Mouse (Mus musculus) stomach, embryonic 14.5 days (tissue): ENCODE measurements around the gene Iffo1. TPM values are rescaled to one million over a fixed set of nuclear protein-coding genes. Genes with fewer than 3 reads are reported as not detected.

ENCODE experiments used
- ATAC-seq: fragments of 200-750 bp; cut with Nextera tagmentation; 2 replicates; pipeline ENCODE4 v1.8.0; 2017; ENCODE audit warnings: low read depth, moderate TSS enrichment; ENCODE audit not compliant: insufficient number of reproducible peaks, insufficient read depth, low FRiP score
- H3K27ac ChIP-seq: fragments of 300-500 bp; sonication (generic); 2 replicates; pipeline ENCODE4 v1.5.1; 2014; ENCODE audit warnings: mild to moderate bottlenecking, low read length, moderate library complexity, mixed read lengths
- H3K27me3 ChIP-seq: fragments of 300-500 bp; sonication (generic); 2 replicates; pipeline ENCODE4 v1.6.1; 2014; ENCODE audit warnings: low read length, control low read depth, mixed read lengths; ENCODE audit not compliant: control insufficient read depth, insufficient read depth
- H3K36me3 ChIP-seq: fragments of 300-500 bp; sonication (generic); 2 replicates; pipeline ENCODE4 v1.6.1; 2014; ENCODE audit warnings: mild to moderate bottlenecking, control low read depth, low read length, moderate library complexity, mixed read lengths; ENCODE audit not compliant: control insufficient read depth, insufficient read depth
- H3K4me1 ChIP-seq: fragments of 300-500 bp; sonication (generic); 2 replicates; pipeline ENCODE4 v1.6.1; 2014; ENCODE audit warnings: low read length, control low read depth, mixed read lengths; ENCODE audit not compliant: control insufficient read depth, insufficient read depth
- H3K4me2 ChIP-seq: fragments of 300-500 bp; sonication (generic); replicated peaks from 2 replicates; pipeline ENCODE4 v1.6.1; 2014; ENCODE audit warnings: low read depth, low read length, control low read depth
- H3K4me3 ChIP-seq: fragments of 300-500 bp; sonication (generic); 2 replicates; pipeline ENCODE4 v1.5.1; 2014; ENCODE audit warnings: low read depth, low read length, control low read depth
- H3K9ac ChIP-seq: fragments of 300-500 bp; sonication (generic); replicated peaks from 2 replicates; pipeline ENCODE4 v1.6.1; 2014; ENCODE audit warnings: low read depth, mild to moderate bottlenecking, control low read depth, low read length, moderate library complexity, mixed read lengths
- H3K9me3 ChIP-seq: fragments of 300-500 bp; sonication (generic); 2 replicates; pipeline ENCODE4 v1.6.1; 2016; ENCODE audit warnings: low read depth, low read length, control low read depth; ENCODE audit not compliant: control insufficient read depth
- WGBS: fragments of 180-500 bp; shearing (Covaris S2); extraction: QIAGEN DNeasy Blood & Tissue Kit; methylation state at CpG from one replicate; pipeline ENCODE4 v1.1.7; 2014; 5-methylcytosine and 5-hydroxymethylcytosine counted together
- polyA plus RNA-seq: library from polyadenylated mRNA; unstranded; fragments of >200 nt; fragmentation: Nextera tagmentation; extraction: Ambion mirVana; gene quantifications from 2 replicates; pipeline ENCODE4 v1.2.1, GENCODE M21; 2014

The Iffo1 gene
- polyA plus RNA-seq, 1 experiment from 2014 or later: 7.4 TPM

- Histone ChIP-seq H3K27me3 (no peaks in the 10 kb centered on the region), H3K4me2 (peak overlapping the region; percentile 55), H3K27ac (peak overlapping the region; percentile 96), H3K4me1 (peaks cover 3% of the 10 kb centered on the region; the same call in 1 of the 2 replicates), H3K36me3 (peaks cover 53% of the 10 kb centered on the region), H3K9ac (peak overlapping the region; percentile 56), H3K9me3 (no peaks in the 10 kb centered on the region), H3K4me3 (peak overlapping the region; percentile 55)
- ATAC-seq: no peak
Observed at GRCm38 (mm10) chr6:125190816-125191215, 45.8 kb downstream of the Iffo1 start.

GRCm38 (mm10) chr6:125191332-125192015 lies 46.4 kb downstream of the Iffo1 start, which contains the start of the genes Ncapd2 and Mrpl51:
Ncapd2 (minus strand) TSS chr6:125191701.
Mrpl51 (plus strand) TSS chr6:125191801.
- no peaks in the 10 kb centered on the region for H3K9me3 ChIP-seq
- peak; percentile 98 for ATAC-seq

GRCm38 (mm10) chr6:125192016-125192714 lies 47.1 kb downstream of the Iffo1 start:
- ATAC-seq: peak; percentile 92
- H3K27ac ChIP-seq: peak overlapping the region; percentile 96
- peak overlapping the region; percentile 55 for H3K4me3 ChIP-seq
- H3K9me3 ChIP-seq: no peaks in the 10 kb centered on the region
- WGBS: under 1% methylated on average over 34 of the region's 34 CpGs
- H3K27me3 ChIP-seq: no peaks in the 10 kb centered on the region
- H3K36me3 ChIP-seq: peaks cover 39% of the 10 kb centered on the region
- H3K4me2 ChIP-seq: peak overlapping the region; percentile 94
- peaks cover 3% of the 10 kb centered on the region; the same call in 1 of the 2 replicates for H3K4me1 ChIP-seq
- peak overlapping the region; percentile 69 for H3K9ac ChIP-seq

More at GRCm38 (mm10) chr6:125191332-125192015, 46.4 kb downstream of the Iffo1 start, which contains the start of the genes Ncapd2 and Mrpl51:
- peak within 1 kb of the TSS; percentile 69 for H3K9ac ChIP-seq
- under 1% methylated on average over 54 of the region's 54 CpGs for WGBS
- peak within 1 kb of the TSS; percentile 96 for H3K27ac ChIP-seq
- H3K4me3 ChIP-seq: peak within 1 kb of the TSS; percentile 55
- peaks cover 46% of the 10 kb centered on the region for H3K36me3 ChIP-seq
- peak within 1 kb of the TSS; percentile 94 for H3K4me2 ChIP-seq
- peaks cover 3% of the 10 kb centered on the region; the same call in 1 of the 2 replicates for H3K4me1 ChIP-seq
- H3K27me3 ChIP-seq: no peaks in the 10 kb centered on the region

- 37% methylated on average over 5 of the region's 5 CpGs for WGBS
- H3K4me2 ChIP-seq: peak overlapping the region; percentile 94
- no peak for ATAC-seq
- peaks cover 32% of the 10 kb centered on the region for H3K36me3 ChIP-seq
- H3K4me3 ChIP-seq: peak overlapping the region; percentile 55
- H3K4me1 ChIP-seq: peaks cover 3% of the 10 kb centered on the region; the same call in 1 of the 2 replicates
- H3K27me3 ChIP-seq: no peaks in the 10 kb centered on the region
- H3K9me3 ChIP-seq: no peaks in the 10 kb centered on the region
- peak overlapping the region; percentile 69 for H3K9ac ChIP-seq
- H3K27ac ChIP-seq: peak overlapping the region; percentile 96
Observed at GRCm38 (mm10) chr6:125192841-125193240, 47.8 kb downstream of the Iffo1 start.

- no peak for ATAC-seq
- 55% methylated on average over 7 of the region's 7 CpGs for whole genome bisulfite sequencing
- Histone ChIP-seq H3K27me3 (no peaks in the 10 kb centered on the region), H3K4me2 (no peak overlapping the region), H3K4me1 (peaks cover 3% of the 10 kb centered on the region; the same call in 1 of the 2 replicates), H3K27ac (no peak overlapping the region), H3K9ac (no peak overlapping the region), H3K36me3 (peaks cover 28% of the 10 kb centered on the region), H3K4me3 (no peak overlapping the region), H3K9me3 (no peaks in the 10 kb centered on the region)
Observed at GRCm38 (mm10) chr6:125193390-125193789, 48.3 kb downstream of the Iffo1 start.

- Histone ChIP-seq H3K4me1 (peaks cover 3% of the 10 kb centered on the region; the same call in 1 of the 2 replicates), H3K4me2 (no peak overlapping the region), H3K27ac (no peak overlapping the region), H3K9me3 (no peaks in the 10 kb centered on the region), H3K4me3 (no peak overlapping the region), H3K36me3 (peaks cover 16% of the 10 kb centered on the region; the same call in 1 of the 2 replicates), H3K9ac (no peak overlapping the region), H3K27me3 (no peaks in the 10 kb centered on the region)
- WGBS: 39% methylated on average over 1 of the region's 1 CpGs
- no peak for ATAC-seq
Observed at GRCm38 (mm10) chr6:125195541-125196075, 50.6 kb downstream of the Iffo1 start.

GRCm38 (mm10) chr6:125196301-125196700 lies 51.3 kb downstream of the Iffo1 start:
- H3K4me2 ChIP-seq: no peak overlapping the region
- H3K9ac ChIP-seq: no peak overlapping the region
- WGBS: 71% methylated on average over 3 of the region's 3 CpGs
- no peaks in the 10 kb centered on the region for H3K27me3 ChIP-seq
- no peak overlapping the region for H3K27ac ChIP-seq
- peaks cover 16% of the 10 kb centered on the region; the same call in 1 of the 2 replicates for H3K36me3 ChIP-seq
- no peaks in the 10 kb centered on the region for H3K9me3 ChIP-seq
- no peak overlapping the region for H3K4me3 ChIP-seq
- no peak for ATAC-seq
- H3K4me1 ChIP-seq: peaks cover 3% of the 10 kb centered on the region; the same call in 1 of the 2 replicates

GRCm38 (mm10) chr6:125197166-125197565 lies 52.1 kb downstream of the Iffo1 start:
- no peak overlapping the region for H3K27ac ChIP-seq
- H3K4me1 ChIP-seq: peaks cover 3% of the 10 kb centered on the region; the same call in 1 of the 2 replicates
- 81% methylated on average over 5 of the region's 5 CpGs for WGBS
- H3K27me3 ChIP-seq: no peaks in the 10 kb centered on the region
- no peak overlapping the region for H3K4me2 ChIP-seq
- H3K36me3 ChIP-seq: peaks cover 16% of the 10 kb centered on the region; the same call in 1 of the 2 replicates
- no peak overlapping the region for H3K4me3 ChIP-seq
- ATAC-seq: no peak
- no peak overlapping the region for H3K9ac ChIP-seq
- no peaks in the 10 kb centered on the region for H3K9me3 ChIP-seq
